In the genomic region with DNA sequence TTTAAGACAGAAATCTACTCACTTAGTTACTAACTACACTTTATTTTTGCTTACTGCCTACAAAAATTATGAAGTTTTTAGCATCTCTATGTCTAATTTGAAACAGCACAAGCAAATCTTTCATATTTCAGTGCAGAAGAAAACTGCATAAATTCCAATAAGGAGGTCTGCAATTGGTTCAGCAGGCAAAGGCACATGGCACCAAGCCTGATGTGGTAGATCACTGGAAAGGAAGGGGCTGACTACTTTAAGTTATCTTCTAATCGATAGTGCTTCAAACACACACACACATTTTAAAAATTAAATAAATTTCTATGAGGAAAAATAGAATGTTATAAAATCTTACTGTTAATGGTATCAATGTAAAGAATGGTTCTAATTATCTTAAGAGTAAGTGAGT, we compare ENCODE assay signal across 25 mouse cellular contexts. TPM values are rescaled to one million over a fixed set of nuclear protein-coding genes. Genes with fewer than 3 reads are reported as not detected.
DNase-seq lines count a peak whose midpoint lies in the region; ATAC-seq and TF ChIP-seq lines count a peak whose summit lies in the region.
"Had no signal": no experiment of that assay in that cellular context is flagged by ENCODE, and none has a peak within 500 bp of the region (broad histone marks: within the 10 kb centered on the region; RNA-seq: fewer than 3 reads in every experiment).

No protein-coding gene starts in this region.

- TF ChIP-seq CTCF in MEL (IDR thresholded peaks at IDR 0.05 in 2 of 3, conservative IDR thresholded peaks at IDR 0.05 in 1 of 3; ENCODE audit: control insufficient read depth in 1 of 3, insufficient read depth in 1 of 3, low read depth in 2 of 3, low read length in 3 of 3, poor library complexity in 1 of 3, severe bottlenecking in 1 of 3) = no peak

- H3K27ac ChIP-seq in heart, embryonic 14.5 days (replicated peaks in 1 of 2; ENCODE audit: control insufficient read depth in 1 of 2, insufficient read depth in 1 of 2, low read depth in 2 of 2, low read length in 2 of 2) = no peak overlapping the region
- no peak overlapping the region; the same call in 1 of the 2 replicates for H3K27ac ChIP-seq in MEL (ENCODE audit: control insufficient read depth, low read depth, low read length)
- H3K27ac ChIP-seq: embryonic facial prominence, embryonic 12.5 days; hindbrain, embryonic 10.5 days; hindbrain, embryonic 13.5 days; intestine, embryonic 15.5 days had no signal

- no peak overlapping the region for H3K4me3 ChIP-seq in heart, embryonic 14.5 days (ENCODE audit: control insufficient read depth in 1 of 2, insufficient read depth in 1 of 2, low read depth in 1 of 2, low read length in 2 of 2)
- no peak overlapping the region; a peak in 1 of 4 replicates for H3K4me3 ChIP-seq in MEL (ENCODE audit: control insufficient read depth in 1 of 2, insufficient read depth in 1 of 2, low read depth in 2 of 2, low read length in 2 of 2)
- H3K4me3 ChIP-seq: embryonic facial prominence, embryonic 12.5 days; embryonic facial prominence, embryonic 15.5 days; gastrocnemius, adult 2 months; heart, embryonic 15.5 days; hindbrain, embryonic 10.5 days; hindbrain, embryonic 13.5 days; intestine, embryonic 15.5 days had no signal

- no peak for TF ChIP-seq EP300 in MEL (IDR thresholded peaks at IDR 0.05; ENCODE audit: low read depth in 1 of 2, low read length in 2 of 2)

- H3K4me2 ChIP-seq in heart, embryonic 14.5 days (ENCODE audit: low read length) = peak overlapping the region; percentile 29; the same call in 1 of the 2 replicates
- H3K4me2 ChIP-seq: embryonic facial prominence, embryonic 12.5 days; embryonic facial prominence, embryonic 15.5 days; heart, embryonic 15.5 days; hindbrain, embryonic 13.5 days; intestine, embryonic 15.5 days had no signal

- no peak for ATAC-seq in heart, embryonic 14.5 days (ENCODE audit: insufficient number of reproducible peaks, insufficient read depth, low FRiP score, low read depth)
- ATAC-seq: activated CD4-positive, CD25-positive, alpha-beta regulatory T cell, adult 4 months; forebrain, embryonic 14.5 days; forebrain, postnatal 0 days; hindbrain, embryonic 16.5 days had no signal

- H3K27me3 ChIP-seq in heart, embryonic 14.5 days (ENCODE audit: control insufficient read depth, insufficient read depth, low read length) = no peaks in the 10 kb centered on the region
- no peaks in the 10 kb centered on the region for H3K27me3 ChIP-seq in MEL (ENCODE audit: control insufficient read depth in 1 of 2, insufficient read depth in 2 of 2, low read length in 2 of 2)
- H3K27me3 ChIP-seq: embryonic facial prominence, embryonic 12.5 days; embryonic facial prominence, embryonic 15.5 days; heart, embryonic 15.5 days; hindbrain, embryonic 13.5 days; intestine, embryonic 15.5 days had no signal

- no peak overlapping the region for H3K9ac ChIP-seq in heart, embryonic 14.5 days (ENCODE audit: low read length)
- H3K9ac ChIP-seq in MEL (ENCODE audit: control insufficient read depth, low read depth, low read length, poor library complexity, severe bottlenecking) = no peak overlapping the region
- H3K9ac ChIP-seq: embryonic facial prominence, embryonic 12.5 days; embryonic facial prominence, embryonic 15.5 days; forebrain, postnatal 0 days; heart, embryonic 15.5 days; hindbrain, embryonic 13.5 days; intestine, embryonic 15.5 days had no signal

- peak; percentile 42 to 51 for DNase-seq in cerebellum, postnatal 10 days
- DNase-seq in cerebellum, postnatal 36 days = no peak
- no peak for DNase-seq in heart, adult 18-20 months
- peak; percentile 40 for DNase-seq in MEL (ENCODE audit: low read depth, low spot score)
- DNase-seq in kidney, adult 8-10 months = no peak
- DNase-seq: adrenal gland, adult 8-10 months; adrenal gland, postnatal 25 days; embryo, embryonic 11 days; forebrain, postnatal 0 days; gastrocnemius, adult 2 months; gastrocnemius, postnatal 14 days; heart, adult 11 months; heart, postnatal 10 days; heart, postnatal 36 days; kidney, adult 11 months had no signal

- H3K79me2 ChIP-seq in MEL (ENCODE audit: control insufficient read depth, insufficient read depth, low read length, poor library complexity) = peaks cover 32% of the 10 kb centered on the region

- H3K36me3 ChIP-seq in heart, embryonic 14.5 days (ENCODE audit: control insufficient read depth, insufficient read depth, low read length) = no peaks in the 10 kb centered on the region
- H3K36me3 ChIP-seq in MEL (ENCODE audit: control insufficient read depth in 1 of 2, insufficient read depth in 2 of 2, low read length in 2 of 2) = peaks cover 0 to 27% of the 10 kb centered on the region in 2 experiments; a peak in 2 of 4 replicates
- H3K36me3 ChIP-seq: embryonic facial prominence, embryonic 12.5 days; embryonic facial prominence, embryonic 15.5 days; heart, embryonic 15.5 days; hindbrain, embryonic 13.5 days; intestine, embryonic 15.5 days had no signal

- H3K9me3 ChIP-seq in heart, embryonic 14.5 days (ENCODE audit: control insufficient read depth, low read length) = no peaks in the 10 kb centered on the region
- H3K9me3 ChIP-seq in MEL (replicated peaks; ENCODE audit: insufficient read depth, low read length) = no peaks in the 10 kb centered on the region
- H3K9me3 ChIP-seq: embryonic facial prominence, embryonic 12.5 days; embryonic facial prominence, embryonic 15.5 days; heart, embryonic 15.5 days; hindbrain, embryonic 10.5 days; hindbrain, embryonic 13.5 days; intestine, embryonic 15.5 days had no signal

- no peak for TF ChIP-seq RAD21 in MEL (IDR thresholded peaks at IDR 0.05; ENCODE audit: low read depth, low read length)

- TF ChIP-seq POLR2A in MEL (IDR thresholded peaks at IDR 0.05; ENCODE audit: control insufficient read depth in 1 of 2, insufficient read depth in 1 of 2, low read depth in 1 of 2, low read length in 2 of 2, poor library complexity in 1 of 2) = no peak

- WGBS in heart, embryonic 14.5 days = 72% methylated on average over 1 of the region's 1 CpGs

- H3K4me1 ChIP-seq in heart, embryonic 14.5 days (ENCODE audit: control insufficient read depth in 2 of 2, insufficient read depth in 2 of 2, low read length in 2 of 2) = peaks cover 0 to 32% of the 10 kb centered on the region in 2 experiments; a peak in 3 of 4 replicates
- peaks cover 6 to 8% of the 10 kb centered on the region in 2 experiments for H3K4me1 ChIP-seq in MEL (ENCODE audit: control insufficient read depth in 1 of 2, insufficient read depth in 2 of 2, low read length in 2 of 2)

TF ChIP-seq in MEL, 35 proteins besides CTCF, POLR2A, EP300 and RAD21:
- TF ChIP-seq TCF12 (IDR thresholded peaks at IDR 0.05; ENCODE audit: low read depth, low read length) = no peak
- no peak for TF ChIP-seq ZC3H11A (IDR thresholded peaks at IDR 0.05; ENCODE audit: low read depth, low read length)
- TF ChIP-seq MAFK (IDR thresholded peaks at IDR 0.05; ENCODE audit: borderline replicate concordance, low read depth, low read length) = no peak
- no peak for TF ChIP-seq MYB (IDR thresholded peaks at IDR 0.05; ENCODE audit: low read depth, low read length)
- no peak for TF ChIP-seq MAZ (IDR thresholded peaks at IDR 0.05; ENCODE audit: low read depth, low read length)
- TF ChIP-seq RCOR1 (IDR thresholded peaks at IDR 0.05; ENCODE audit: low read depth, low read length) = no peak
- no peak for TF ChIP-seq BHLHE40 (IDR thresholded peaks at IDR 0.05; ENCODE audit: borderline replicate concordance, low read depth, low read length)
- TF ChIP-seq GATA1 (IDR thresholded peaks at IDR 0.05; ENCODE audit: low read depth, low read length) = no peak
- TF ChIP-seq ZMIZ1 (IDR thresholded peaks at IDR 0.05; ENCODE audit: low read depth, low read length) = no peak
- no peak for TF ChIP-seq UBTF (IDR thresholded peaks at IDR 0.05; ENCODE audit: borderline replicate concordance, insufficient read depth, low read depth, low read length)
- TF ChIP-seq POLR2AphosphoS5 (IDR thresholded peaks at IDR 0.05; ENCODE audit: borderline replicate concordance, low read depth, low read length) = no peak
- no peak for TF ChIP-seq USF2 (IDR thresholded peaks at IDR 0.05; ENCODE audit: borderline replicate concordance in 1 of 2, insufficient read depth in 1 of 2, low read depth in 1 of 2, low read length in 2 of 2)
- no peak for TF ChIP-seq ZKSCAN1 (IDR thresholded peaks at IDR 0.05; ENCODE audit: low read depth, low read length)
- TF ChIP-seq POLR2AphosphoS2 (IDR thresholded peaks at IDR 0.05; ENCODE audit: low read length) = no peak
- no peak for TF ChIP-seq SIN3A (IDR thresholded peaks at IDR 0.05; ENCODE audit: low read length)
- TF ChIP-seq HCFC1 (IDR thresholded peaks at IDR 0.05; ENCODE audit: low read depth, low read length) = no peak
- TF ChIP-seq ZNF384 (IDR thresholded peaks at IDR 0.05; ENCODE audit: low read depth, low read length) = no peak
TF ChIP-seq in MEL: peak in this region for 0.

RNA-seq across cellular contexts. Expression of gene Usp3, which starts 5.9 kb away (rescaled TPM):
- 39.9 and 51.7 TPM in 2 replicates for polyA plus RNA-seq in heart, embryonic 14.5 days (2014; fragmentation: Nextera tagmentation; extraction: Ambion mirVana)
- total RNA-seq in heart, adult 18-20 months (2021) = 10 to 100 TPM; 14.4 to 19.6 TPM
- total RNA-seq in MEL (2012; rRNA removed) = 9.8 and 11.7 TPM in 2 replicates
- 100 to 1,000 TPM in 1 of 2 experiments, 10 to 100 TPM in 1; 22.0 to 534 TPM for polyA plus RNA-seq in MEL (2012; ENCODE audit: insufficient read depth in 1 of 2, insufficient read length in 2 of 2, low read depth in 1 of 2, low replicate concordance in 2 of 2, missing spikeins in 1 of 2)

Comparison
In these comparisons a context has a peak if more than half of its experiments do, and no peak if none do; other contexts are left out.
1. DNase-seq: peak in cerebellum, postnatal 10 days (2 of 2) and MEL (single experiment); none in cerebellum, postnatal 36 days (0 of 2), heart, adult 18-20 months (0 of 2) and kidney, adult 8-10 months (0 of 2).